Mouse (Mus musculus): ENCODE results near the gene Atp5s. TPM values are rescaled to one million over a fixed set of nuclear protein-coding genes. Genes with fewer than 3 reads are reported as not detected.

Gene Atp5s
- total and polyA plus RNA-seq, 3 experiments: 8.4 to 15.8 (median 11.4) TPM

GRCm38 (mm10) chr12:69741965-69742364 lies 17.2 kb downstream of the Atp5s start:
- no peaks in the 10 kb centered on the region for H3K27me3 ChIP-seq (replicated peaks)
- TF ChIP-seq CTCF (conservative IDR thresholded peaks at IDR 0.05 in 1 of 2, IDR thresholded peaks at IDR 0.05 in 1 of 2; ENCODE audit: low read depth in 2 of 2, low read length in 2 of 2) (0 out of 4 replicates have a peak, but pooled peaks of 1 of the 2 experiments have one; percentile 10), TCF12 (IDR thresholded peaks at IDR 0.05; ENCODE audit: low read depth, low read length) (no peak), USF1 (IDR thresholded peaks at IDR 0.05; ENCODE audit: low read depth, low read length) (no peak), GABPA (IDR thresholded peaks at IDR 0.05; ENCODE audit: insufficient replicate concordance, low read depth, low read length) (no peak), HCFC1 (IDR thresholded peaks at IDR 0.05; ENCODE audit: low read depth, low read length) (no peak), JUND (conservative IDR thresholded peaks at IDR 0.05; ENCODE audit: low read depth, low read length) (no peak), MAZ (IDR thresholded peaks at IDR 0.05; ENCODE audit: low read depth, low read length) (no peak), CHD1 (IDR thresholded peaks at IDR 0.05; ENCODE audit: low read depth, low read length) (no peak)
- H3K9me3 ChIP-seq (replicated peaks; ENCODE audit: low read length): no peaks in the 10 kb centered on the region
- no peak for DNase-seq (ENCODE audit: extremely low read depth)
- dilution Hi-C loops (cut with MboI; ENCODE audit: extremely low pct_ligation_motif_present, extremely low pct_unique_long_range_greater_than_20kb, low sequenced_read_pairs) (no loop called here), in situ Hi-C loops (cut with MboI; ENCODE audit: low pct_ligation_motif_present, low pct_unique_long_range_greater_than_20kb, low sequenced_read_pairs) (no loop called here)
- H3K4me2 ChIP-seq (ENCODE audit: insufficient read depth, low read depth, poor library complexity, severe bottlenecking): no peak overlapping the region
- no peak overlapping the region for H3K4me3 ChIP-seq (replicated peaks in 1 of 3; ENCODE audit: low read depth in 2 of 3, low read length in 2 of 3, poor library complexity in 1 of 3)
- H3K4me1 ChIP-seq (ENCODE audit: control insufficient read depth in 1 of 2, insufficient read depth in 2 of 2): no peaks in the 10 kb centered on the region
- H3K9ac ChIP-seq (ENCODE audit: insufficient read depth, low read depth): no peak overlapping the region
- no peak overlapping the region for H3K27ac ChIP-seq (ENCODE audit: insufficient read depth, low read depth)
- no peaks in the 10 kb centered on the region for H3K79me2 ChIP-seq (replicated peaks; ENCODE audit: control insufficient read depth, extremely low read depth, insufficient read depth, poor library complexity, severe bottlenecking)
- H3K36me3 ChIP-seq (replicated peaks in 1 of 2; ENCODE audit: control insufficient read depth in 1 of 2, insufficient read depth in 1 of 2, low read length in 1 of 2): peaks cover 2 to 23% of the 10 kb centered on the region in 2 experiments

GRCm38 (mm10) chr12:69744138-69744537 lies 19.4 kb downstream of the Atp5s start:
- Histone ChIP-seq H3K36me3 (replicated peaks in 1 of 2; ENCODE audit: control insufficient read depth in 1 of 2, insufficient read depth in 1 of 2, low read length in 1 of 2) (peaks cover 2 to 23% of the 10 kb centered on the region in 2 experiments), H3K4me3 (replicated peaks in 1 of 3; ENCODE audit: low read depth in 2 of 3, low read length in 2 of 3, poor library complexity in 1 of 3) (no peak overlapping the region), H3K79me2 (replicated peaks; ENCODE audit: control insufficient read depth, extremely low read depth, insufficient read depth, poor library complexity, severe bottlenecking) (no peaks in the 10 kb centered on the region), H3K4me2 (ENCODE audit: insufficient read depth, low read depth, poor library complexity, severe bottlenecking) (no peak overlapping the region), H3K27ac (ENCODE audit: insufficient read depth, low read depth) (no peak overlapping the region), H3K27me3 (replicated peaks) (no peaks in the 10 kb centered on the region), H3K4me1 (ENCODE audit: control insufficient read depth in 1 of 2, insufficient read depth in 2 of 2) (no peaks in the 10 kb centered on the region), H3K9ac (ENCODE audit: insufficient read depth, low read depth) (no peak overlapping the region), H3K9me3 (replicated peaks; ENCODE audit: low read length) (no peaks in the 10 kb centered on the region)
- dilution Hi-C loops (cut with MboI; ENCODE audit: extremely low pct_ligation_motif_present, extremely low pct_unique_long_range_greater_than_20kb, low sequenced_read_pairs) (no loop called here), in situ Hi-C loops (cut with MboI; ENCODE audit: low pct_ligation_motif_present, low pct_unique_long_range_greater_than_20kb, low sequenced_read_pairs) (no loop called here)
- DNase-seq (ENCODE audit: extremely low read depth): no peak
- TF ChIP-seq ZKSCAN1 (IDR thresholded peaks at IDR 0.05; ENCODE audit: borderline replicate concordance, low read depth, low read length) (no peak), UBTF (IDR thresholded peaks at IDR 0.05; ENCODE audit: low read depth, low read length) (no peak), POLR2A (IDR thresholded peaks at IDR 0.05; ENCODE audit: low read depth, low read length) (no peak), TCF12 (IDR thresholded peaks at IDR 0.05; ENCODE audit: low read depth, low read length) (no peak), MAX (IDR thresholded peaks at IDR 0.05; ENCODE audit: low read length) (no peak), CHD2 (IDR thresholded peaks at IDR 0.05; ENCODE audit: low read length) (no peak), GABPA (IDR thresholded peaks at IDR 0.05; ENCODE audit: insufficient replicate concordance, low read depth, low read length) (no peak), ELF1 (IDR thresholded peaks at IDR 0.05; ENCODE audit: low read depth, low read length) (no peak), MXI1 (IDR thresholded peaks at IDR 0.05; ENCODE audit: low read depth, low read length) (no peak), TBP (conservative IDR thresholded peaks at IDR 0.05; ENCODE audit: low read depth, low read length) (no peak), POLR2AphosphoS2 (IDR thresholded peaks at IDR 0.05; ENCODE audit: low read depth, low read length) (no peak), E2F4 (IDR thresholded peaks at IDR 0.05; ENCODE audit: insufficient replicate concordance, low read depth, low read length) (no peak), CTCF (conservative IDR thresholded peaks at IDR 0.05 in 1 of 2, IDR thresholded peaks at IDR 0.05 in 1 of 2; ENCODE audit: low read depth in 2 of 2, low read length in 2 of 2) (no peak)
